Mouse (Mus musculus) adipocyte (in vitro differentiated cells): Measurements from ENCODE around the gene Hist4h4.
"Not testable (repeated sequence)": the region's sequence is repeated elsewhere in the genome, so short reads cannot be mapped to it uniquely, and the experiment has no call there.

Source experiments
- DNase-seq: peaks from one replicate; pipeline ENCODE4 v3.0.0-alpha.2; 2016; ENCODE audit warnings: low spot score

Gene Hist4h4

DNA sequence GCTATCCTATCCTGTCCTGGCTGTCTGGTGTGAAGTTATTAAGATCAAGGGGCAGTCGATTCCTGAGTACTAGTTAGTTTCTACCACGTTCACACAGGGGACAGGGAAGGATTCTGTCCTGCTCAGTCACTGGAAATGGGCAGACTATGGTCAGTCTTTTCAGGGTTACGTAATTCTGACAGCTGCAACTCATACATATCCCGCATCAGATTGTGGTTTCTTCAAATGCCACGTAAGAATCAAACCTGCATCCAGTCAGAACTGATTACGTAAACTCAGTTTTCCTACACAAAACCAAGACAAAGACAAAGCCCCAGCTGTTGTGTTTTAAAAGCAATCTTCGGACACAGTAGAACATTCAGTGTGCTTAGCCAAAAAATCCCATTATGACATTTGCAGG is 11.2 kb upstream of the Hist4h4 start:
- no peak for DNase-seq

DNA sequence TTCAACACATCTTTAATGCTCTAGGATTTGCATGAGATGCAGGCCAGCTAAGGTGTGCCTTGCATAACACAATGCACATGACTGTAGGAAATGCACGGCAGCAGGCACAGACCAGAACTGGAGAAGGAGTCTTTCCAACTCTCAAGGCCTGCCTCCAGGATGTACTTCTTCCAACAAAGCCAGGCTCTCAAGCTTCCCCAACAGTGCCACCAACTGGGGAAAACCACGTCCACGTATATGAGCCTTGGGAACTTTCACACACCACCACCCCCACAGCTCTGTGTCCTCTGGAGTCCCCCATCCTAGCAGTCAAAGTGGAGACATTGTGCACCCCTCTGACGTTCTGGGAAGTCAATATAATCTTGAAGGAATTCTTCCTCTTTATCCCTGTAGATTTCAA is 8.9 kb upstream of the Hist4h4 start:
- DNase-seq: peak; percentile 72

DNA sequence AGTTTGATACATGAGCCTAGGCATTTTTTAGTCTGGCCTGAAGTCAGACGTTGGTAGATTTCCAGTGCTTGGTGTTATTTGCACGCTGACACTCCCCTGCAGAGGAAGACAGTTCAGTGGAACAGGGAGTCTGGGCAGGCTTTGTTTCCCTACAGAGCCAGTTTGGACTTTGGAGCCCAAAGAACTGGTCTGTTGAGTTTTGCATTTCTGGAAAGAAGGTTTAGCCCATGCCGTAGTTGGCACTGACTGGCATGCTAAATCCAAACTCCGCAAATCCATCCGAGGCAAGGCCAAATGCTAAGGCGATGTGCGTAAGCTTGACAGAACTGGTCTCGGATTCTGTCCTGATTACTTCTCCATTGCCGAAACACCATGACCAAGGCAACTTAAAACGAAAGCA is 7.0 kb upstream of the Hist4h4 start:
- peak; percentile 26 for DNase-seq

- no peak for DNase-seq
Observed at GRCm38 (mm10) chr6:136809673-136810072, 5.5 kb upstream of the Hist4h4 start.

- DNase-seq: peak; percentile 89
Observed at GRCm38 (mm10) chr6:136809077-136809476, 4.9 kb upstream of the Hist4h4 start.

DNA sequence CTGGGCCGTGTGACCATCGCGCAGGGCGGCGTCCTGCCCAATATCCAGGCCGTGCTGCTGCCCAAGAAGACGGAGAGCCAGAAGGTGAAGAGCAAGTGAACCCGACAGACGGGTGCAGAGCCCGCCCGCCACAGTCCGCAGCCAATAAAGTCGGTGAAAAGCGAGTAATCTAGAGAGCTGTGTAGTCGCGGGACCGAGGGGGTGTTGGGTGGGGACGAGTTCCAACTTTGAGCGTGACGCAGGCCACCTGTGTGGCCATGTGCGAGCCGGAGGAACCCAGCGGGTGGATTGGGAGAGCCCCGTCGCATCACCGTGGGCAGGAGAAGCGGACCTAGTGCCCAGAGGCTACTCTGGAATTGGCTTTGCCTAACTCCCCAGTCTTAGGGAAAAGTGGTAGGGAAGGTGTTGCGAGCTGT is 4.4 kb upstream of the Hist4h4 start:
- DNase-seq: peak; percentile 60

DNA sequence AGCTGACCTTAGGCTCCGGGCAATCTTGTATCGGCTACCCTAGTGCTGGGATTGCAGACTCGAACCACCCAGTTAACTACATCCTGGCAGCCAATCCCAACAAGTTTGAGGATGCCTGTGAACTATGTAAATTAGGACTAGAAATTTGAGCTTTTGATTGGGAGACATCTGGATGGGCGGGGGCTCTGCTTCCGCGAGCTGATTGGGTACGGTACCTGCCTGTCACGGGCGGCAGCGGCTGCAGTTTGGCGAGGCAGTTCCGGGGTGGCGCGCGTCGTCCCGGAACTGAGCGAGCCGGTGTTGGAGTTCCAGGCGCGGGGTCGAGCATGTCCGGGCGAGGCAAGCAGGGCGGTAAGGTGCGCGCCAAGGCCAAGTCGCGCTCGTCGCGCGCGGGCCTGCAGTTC is 3.8 kb upstream of the Hist4h4 start, which contains the start of gene H2afj:
Gene H2afj, plus strand, starts transcription at position 231 of the 404 bp plus-strand sequence.
- peak; percentile 98 for DNase-seq

DNA sequence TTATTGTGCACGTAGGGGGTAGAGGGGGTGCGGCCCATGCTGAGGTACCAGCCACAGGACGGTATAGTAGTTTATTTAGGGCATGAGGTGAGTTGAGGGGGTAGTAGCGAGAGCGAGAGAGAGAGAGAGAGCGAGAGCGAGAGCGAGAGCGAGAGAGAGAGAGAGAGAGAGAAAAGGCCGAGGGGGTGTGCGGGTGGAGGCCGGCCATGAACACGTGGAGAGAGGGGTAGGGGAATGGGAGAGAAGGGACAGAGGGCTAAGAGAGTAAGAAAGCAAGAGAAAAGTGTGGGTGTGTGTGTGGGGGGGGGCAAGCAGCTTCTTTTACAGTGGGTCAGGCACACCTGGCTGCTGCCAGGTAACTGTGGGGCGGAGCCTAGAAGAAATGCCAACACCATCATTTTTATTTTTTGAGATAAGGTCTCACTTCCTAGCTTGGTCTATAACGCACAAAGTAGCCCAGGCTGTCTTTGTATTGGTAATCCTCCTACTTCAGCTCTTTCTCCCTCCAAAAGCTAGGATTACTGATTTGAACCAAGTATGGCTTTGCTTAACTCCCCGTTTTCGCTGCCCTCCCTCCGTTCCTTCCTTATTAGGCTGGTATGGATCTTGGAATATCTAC is 3.3 kb upstream of the Hist4h4 start:
- no peak for DNase-seq

DNA sequence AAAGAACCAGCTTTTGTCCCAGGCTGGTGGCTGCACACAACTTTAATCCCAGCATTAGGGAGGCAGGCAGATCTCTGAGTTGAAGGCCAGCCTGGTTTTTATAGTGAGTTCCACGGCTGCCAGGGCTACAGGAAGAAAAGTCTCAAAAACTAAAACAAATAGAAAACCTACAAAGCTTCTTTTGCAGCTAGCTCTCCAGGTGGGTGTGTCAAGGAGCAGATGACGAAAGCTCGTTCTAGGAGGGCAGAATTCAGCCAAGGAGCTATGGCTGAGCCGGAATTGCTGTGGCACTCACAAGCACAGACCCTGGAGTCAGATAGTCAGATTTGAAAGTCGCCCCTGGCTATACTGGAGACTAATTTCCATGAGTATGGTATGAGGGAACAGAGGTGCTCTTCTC is 2.6 kb upstream of the Hist4h4 start:
- DNase-seq: no peak

GRCm38 (mm10) chr6:136805409-136805775 is 1.2 kb upstream of the Hist4h4 start:
- DNase-seq: no peak

GRCm38 (mm10) chr6:136804705-136805408 is 642 bp upstream of the Hist4h4 start:
- DNase-seq: peak; percentile 78

- DNase-seq: no peak
Observed at GRCm38 (mm10) chr6:136803093-136803738, 999 bp downstream of the Hist4h4 start.

DNA sequence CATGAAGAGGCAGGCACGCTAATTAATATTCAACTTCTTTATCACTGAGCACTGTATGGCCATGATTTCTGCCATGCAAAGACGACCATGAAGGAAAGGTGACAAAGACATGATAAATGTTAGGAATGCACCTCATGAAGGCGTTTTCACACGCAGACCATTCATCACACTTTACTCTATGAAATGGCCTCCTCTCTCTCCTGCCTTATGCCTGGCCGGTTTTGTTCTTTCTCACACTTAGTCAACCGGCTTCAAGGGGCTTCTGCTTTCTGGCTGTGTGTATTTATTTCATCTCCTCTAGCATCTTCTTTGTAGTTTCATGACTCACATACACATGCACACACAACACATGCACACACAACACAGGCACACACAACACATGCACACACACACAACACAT is 2.9 kb downstream of the Hist4h4 start:
- no peak for DNase-seq

DNA sequence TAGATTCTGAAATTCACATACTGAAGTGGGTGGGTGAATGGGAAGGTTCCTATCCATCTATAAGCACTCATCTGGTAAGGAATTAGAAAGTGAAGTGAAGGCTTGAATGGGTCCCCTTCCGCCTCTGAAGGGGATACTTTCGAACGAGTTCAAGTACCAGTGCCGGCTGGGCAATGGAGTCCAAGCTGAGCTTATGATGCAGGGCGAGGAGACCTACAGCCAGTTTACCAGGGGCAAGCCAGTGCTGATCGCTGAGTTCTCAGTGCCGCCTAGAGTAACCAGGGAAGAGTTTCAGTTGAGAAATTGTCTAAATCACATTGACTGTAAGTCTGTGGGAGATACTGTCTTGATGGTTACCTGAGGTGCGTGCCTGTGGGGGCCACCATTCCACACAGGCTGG is 3.5 kb downstream of the Hist4h4 start:
- DNase-seq: no peak

- not testable (repeated sequence) for DNase-seq
Observed at GRCm38 (mm10) chr6:136797874-136798693, 6.1 kb downstream of the Hist4h4 start.

GRCm38 (mm10) chr6:136795850-136796249 is 8.4 kb downstream of the Hist4h4 start:
- DNase-seq: no peak

GRCm38 (mm10) chr6:136795110-136795509 is 9.1 kb downstream of the Hist4h4 start:
- DNase-seq: no peak

DNA sequence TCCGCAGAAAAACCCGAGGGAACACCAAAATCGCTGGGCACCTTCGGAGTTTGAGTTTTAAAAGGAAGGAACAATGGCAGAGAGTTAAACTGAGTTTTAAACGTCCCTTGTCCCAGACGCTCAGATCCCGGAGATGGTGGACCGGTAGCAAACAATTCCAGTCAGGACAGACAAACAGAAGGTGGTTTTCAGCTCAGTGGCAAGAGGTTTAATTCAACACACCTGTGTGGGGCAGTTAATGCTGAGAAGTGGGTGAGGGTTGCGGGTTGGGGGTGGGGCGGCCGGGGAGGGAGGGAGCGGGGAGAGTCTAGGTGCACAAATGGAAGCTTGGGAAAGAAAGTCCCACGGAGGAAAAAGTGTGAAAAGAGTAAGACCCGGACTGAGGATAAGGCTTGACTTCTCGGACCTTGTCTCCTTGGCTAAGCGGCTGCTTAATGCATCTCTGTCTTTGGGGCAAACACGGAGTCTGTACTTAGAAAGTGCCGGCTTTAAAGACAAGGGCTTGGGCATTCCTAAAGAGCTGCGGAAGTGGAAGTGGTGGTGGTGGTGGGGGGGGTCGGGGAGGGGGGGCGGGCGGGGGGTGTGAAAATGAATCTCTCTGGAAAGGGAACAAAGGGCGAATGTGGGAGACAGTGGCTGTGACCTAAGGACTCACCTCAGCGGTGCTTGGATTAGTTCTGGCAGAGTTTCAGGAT is 10.2 kb downstream of the Hist4h4 start:
- no peak for DNase-seq

DNA sequence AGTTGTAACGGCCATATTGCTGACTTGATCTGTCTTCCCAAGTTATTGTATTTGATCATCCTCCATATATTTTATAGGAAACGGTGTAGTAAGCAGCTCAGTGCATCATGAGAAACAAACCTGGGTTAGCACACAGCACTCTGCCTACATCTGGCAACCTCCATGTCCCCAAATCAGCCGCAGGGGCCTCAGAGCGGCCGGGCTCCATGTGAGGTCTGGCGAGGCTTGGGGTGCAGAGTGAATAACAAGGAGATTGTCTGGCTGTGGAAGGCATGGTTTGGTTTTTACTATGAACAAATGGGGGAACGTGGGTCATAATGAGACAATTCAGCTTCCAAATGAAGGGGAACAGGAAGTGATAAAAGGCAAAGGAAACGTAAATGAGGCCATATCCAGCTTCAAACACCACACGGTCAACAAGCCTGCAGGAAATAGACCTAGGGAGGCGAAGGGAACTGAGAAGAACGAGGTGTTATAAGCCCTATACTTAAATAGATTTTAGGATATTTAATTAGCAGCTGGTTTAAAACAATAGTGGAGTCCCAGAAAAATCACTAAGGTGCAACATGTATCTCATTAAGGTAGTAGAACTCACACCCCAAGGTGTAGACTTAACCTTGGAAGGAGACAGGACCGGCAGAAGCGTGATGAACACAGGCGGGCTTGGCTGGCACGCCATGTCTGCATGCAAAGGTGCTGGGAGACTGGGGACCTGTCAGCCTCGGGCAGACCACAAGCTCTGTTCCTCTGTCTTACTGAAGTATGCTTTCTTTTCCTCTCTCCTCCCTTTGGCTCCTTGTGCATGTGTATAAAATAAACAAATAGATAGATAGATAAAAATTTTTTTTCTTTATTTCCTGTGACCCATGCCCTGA is 11.1 kb downstream of the Hist4h4 start:
- DNase-seq: no peak

- peak; percentile 60 for DNase-seq
Observed at GRCm38 (mm10) chr6:136789391-136789971, 14.7 kb downstream of the Hist4h4 start.
